Mouse (Mus musculus) B cell, adult (primary cell): ENCODE data around the gene Gm7697. TPM values are rescaled to one million over a fixed set of nuclear protein-coding genes. Genes with fewer than 3 reads are reported as not detected.

Source experiments
- total RNA-seq: library from RNA; stranded (reverse); gene quantifications from 4 replicates; pipeline ENCODE4 v1.2.4, GENCODE M21; 2023; ENCODE audit not compliant: inconsistent age

Gene Gm7697
- not detected in 4 replicates for total RNA-seq

GRCm38 (mm10) chr8:69522876-69523275 is at the start of gene Gm7697:
Gene Gm7697, minus strand, starts transcription at chr8:69522976.

DNA sequence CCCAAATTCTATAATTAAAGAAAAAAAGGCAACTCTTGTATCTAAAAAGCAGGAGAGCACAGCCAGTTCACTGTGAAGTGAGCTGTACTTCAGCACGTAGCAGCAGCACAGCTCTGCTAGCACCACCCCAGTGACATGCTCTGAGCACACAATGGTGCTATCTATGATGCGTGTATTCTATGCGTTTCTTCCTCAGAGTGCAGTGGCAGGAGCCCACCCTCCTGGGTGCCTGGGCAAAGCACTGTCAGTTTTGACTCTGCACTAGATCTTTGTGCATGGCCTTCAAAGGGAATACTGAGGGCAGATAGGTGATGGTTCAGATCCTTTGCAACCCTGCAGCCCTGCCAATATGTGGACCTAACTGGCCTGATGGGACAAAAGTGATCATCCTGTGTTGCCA is 69.3 kb downstream of the Gm7697 start, which contains the start of gene Gm9495:
Gm9495 (minus strand) TSS at position 101 of the 400 bp plus-strand sequence.

Other genes with a start within 250 kb of the Gm7697 start
- not detected in 4 replicates for gene Gm9495, start 69.4 kb downstream of the Gm7697 start, total RNA-seq
- gene Zfp868, start 102.6 kb upstream of the Gm7697 start, total RNA-seq: 77.0 to 83.9 TPM (median 80.3 TPM) in 4 replicates
- gene Zfp964, start 131.5 kb upstream of the Gm7697 start, total RNA-seq: 0.78 to 1.8 TPM (median 1.2 TPM) in 4 replicates
- gene Zfp869, start 187.7 kb upstream of the Gm7697 start, total RNA-seq: 89.5 to 96.5 TPM (median 91.0 TPM) in 4 replicates
- gene Zfp963, start 227.0 kb upstream of the Gm7697 start, total RNA-seq: 3.4 to 4.0 TPM (median 3.8 TPM) in 4 replicates